Mouse (Mus musculus): ENCODE measurements around the gene Fndc4. TPM values are rescaled to one million over a fixed set of nuclear protein-coding genes. Genes with fewer than 3 reads are reported as not detected.

Gene Fndc4
- polyA plus RNA-seq, 1 experiment from 2014 or later, result 68.6 TPM

DNA sequence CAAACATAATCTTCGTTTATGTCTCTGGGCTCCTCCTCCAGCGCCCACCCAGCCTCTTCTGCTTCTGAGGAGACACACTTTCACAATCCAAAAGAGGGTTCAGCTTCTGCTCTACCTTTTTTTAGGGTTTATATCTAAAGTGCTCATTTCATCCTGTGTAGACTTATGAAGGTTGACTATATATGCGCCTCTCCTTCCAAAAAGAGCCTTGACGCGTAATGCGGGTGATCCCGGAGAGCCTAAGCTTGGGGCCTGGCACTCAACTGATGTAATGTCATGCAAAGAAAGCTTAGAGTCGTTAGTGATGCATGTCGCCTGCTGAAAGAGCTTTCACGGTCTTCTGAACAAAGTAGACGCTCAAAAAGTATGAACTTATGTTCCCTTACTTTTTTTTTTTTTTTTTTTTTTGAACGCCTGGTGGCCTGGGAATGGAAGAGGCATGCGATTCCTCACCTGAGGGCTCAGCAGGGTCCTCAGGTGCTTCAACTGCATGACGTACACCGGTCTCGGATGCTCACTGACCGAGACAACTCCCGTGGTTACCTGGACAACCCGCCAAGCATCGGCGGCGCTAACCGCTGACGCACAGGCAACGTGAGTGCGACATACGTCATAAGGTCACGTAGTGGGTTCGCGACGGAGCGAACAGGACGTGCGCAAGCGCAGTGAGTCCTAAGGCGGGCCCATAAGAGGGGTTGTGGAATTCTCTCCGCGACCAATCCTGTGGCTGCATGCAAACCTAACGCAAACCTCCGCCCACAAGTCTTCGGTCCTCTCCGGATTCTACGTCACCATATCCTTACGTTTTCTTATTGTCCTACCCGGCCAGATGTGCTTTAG is 5.1 kb downstream of the Fndc4 start, which contains the start of gene Ift172:
Ift172 (minus strand) TSS at position 596 of the 840 bp plus-strand sequence.
- Histone ChIP-seq H3K27ac (ENCODE audit: low read depth) (peak within 1 kb of the TSS; percentile 48), H3K4me3 (ENCODE audit: low read depth, low read length) (peak within 1 kb of the TSS; percentile 58), H3K27me3 (ENCODE audit: insufficient read depth, low read length) (no peaks in the 10 kb centered on the region), H3K4me1 (ENCODE audit: insufficient read depth) (peaks cover 5% of the 10 kb centered on the region), H3K9ac (peak within 1 kb of the TSS; percentile 56), H3K36me3 (ENCODE audit: insufficient read depth) (peaks cover 28% of the 10 kb centered on the region), H3K4me2 (peak within 1 kb of the TSS; percentile 67), H3K9me3 (ENCODE audit: low read depth, low read length) (no peaks in the 10 kb centered on the region)
- ATAC-seq (ENCODE audit: insufficient read depth), result peak; percentile 91
- peak; percentile 100 for DNase-seq
- WGBS, result 2% methylated on average over 45 of the region's 45 CpGs
- no peak for TF ChIP-seq CTCF (IDR thresholded peaks at IDR 0.05; ENCODE audit: low read depth)

DNA sequence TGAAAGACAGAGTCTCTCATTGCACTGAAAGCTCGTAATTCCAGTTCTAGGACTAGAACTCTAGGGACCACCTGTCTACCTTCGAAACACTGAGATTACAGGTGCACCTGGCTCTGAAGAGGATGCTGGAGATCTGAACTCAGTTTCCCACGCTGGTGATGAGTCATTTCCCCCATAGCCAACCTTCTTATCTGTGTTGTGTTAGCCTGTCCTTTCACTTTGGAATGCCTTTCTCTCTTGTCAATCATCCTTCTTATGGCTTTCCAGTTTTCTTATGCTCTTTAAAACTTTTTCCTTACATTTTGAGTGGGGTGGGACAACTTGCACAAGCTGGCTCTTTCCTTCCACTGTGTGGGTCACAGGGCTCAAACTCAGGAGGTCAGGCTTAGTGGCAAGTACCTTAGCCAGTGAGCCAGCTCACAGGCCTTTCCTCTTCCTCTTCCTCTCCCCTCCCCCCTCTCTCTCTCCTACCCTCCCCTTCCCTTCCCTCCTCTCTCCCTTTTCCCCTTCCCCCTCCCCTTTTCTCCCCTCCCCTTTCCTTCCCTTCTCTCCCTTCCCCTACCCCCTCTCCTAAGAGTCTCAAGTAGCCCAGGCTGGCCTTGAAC is 6.2 kb downstream of the Fndc4 start:
- no peak for TF ChIP-seq CTCF (IDR thresholded peaks at IDR 0.05; ENCODE audit: low read depth)
- Histone ChIP-seq H3K36me3 (ENCODE audit: insufficient read depth) (peaks cover 38% of the 10 kb centered on the region), H3K4me3 (ENCODE audit: low read depth, low read length) (peak overlapping the region; percentile 58; the same call in 1 of the 2 replicates), H3K4me2 (peak overlapping the region; percentile 67), H3K9ac (peak overlapping the region; percentile 56), H3K9me3 (ENCODE audit: low read depth, low read length) (no peaks in the 10 kb centered on the region), H3K27me3 (ENCODE audit: insufficient read depth, low read length) (no peaks in the 10 kb centered on the region), H3K27ac (ENCODE audit: low read depth) (no peak overlapping the region), H3K4me1 (ENCODE audit: insufficient read depth) (peaks cover 5% of the 10 kb centered on the region)
- DNase-seq (no peak), ATAC-seq (ENCODE audit: insufficient read depth) (no peak)
- 73% methylated on average over 3 of the region's 3 CpGs for WGBS

DNA sequence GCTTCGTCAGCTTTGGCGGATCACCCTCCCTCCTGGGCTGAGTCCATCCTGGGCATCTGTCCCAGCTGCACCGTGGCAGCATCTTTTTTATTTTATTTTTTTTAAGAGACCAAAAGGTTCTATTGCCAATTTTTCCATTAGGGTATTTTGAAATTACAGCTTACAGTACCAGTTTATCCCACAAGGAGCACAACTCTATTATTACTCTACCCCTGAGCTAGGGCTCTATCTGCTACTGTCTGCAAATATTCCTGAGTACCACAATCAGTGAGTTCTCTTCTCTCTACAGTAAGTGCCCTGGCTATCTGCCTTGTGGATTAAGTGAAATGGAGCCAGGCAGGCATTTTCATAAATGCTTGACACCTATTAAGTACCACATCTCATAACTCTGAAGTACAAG is 7.2 kb downstream of the Fndc4 start:
- DNase-seq, result no peak
- WGBS, result 68% methylated on average over 3 of the region's 3 CpGs
- H3K4me3 ChIP-seq (ENCODE audit: low read depth, low read length), result no peak overlapping the region
- no peaks in the 10 kb centered on the region for H3K27me3 ChIP-seq (ENCODE audit: insufficient read depth, low read length)
- H3K9ac ChIP-seq, result no peak overlapping the region
- TF ChIP-seq CTCF (IDR thresholded peaks at IDR 0.05; ENCODE audit: low read depth), result no peak
- peaks cover 46% of the 10 kb centered on the region for H3K36me3 ChIP-seq (ENCODE audit: insufficient read depth)
- H3K4me1 ChIP-seq (ENCODE audit: insufficient read depth), result peaks cover 5% of the 10 kb centered on the region
- no peak for ATAC-seq (ENCODE audit: insufficient read depth)
- no peaks in the 10 kb centered on the region for H3K9me3 ChIP-seq (ENCODE audit: low read depth, low read length)
- H3K4me2 ChIP-seq, result no peak overlapping the region
- H3K27ac ChIP-seq (ENCODE audit: low read depth), result no peak overlapping the region

DNA sequence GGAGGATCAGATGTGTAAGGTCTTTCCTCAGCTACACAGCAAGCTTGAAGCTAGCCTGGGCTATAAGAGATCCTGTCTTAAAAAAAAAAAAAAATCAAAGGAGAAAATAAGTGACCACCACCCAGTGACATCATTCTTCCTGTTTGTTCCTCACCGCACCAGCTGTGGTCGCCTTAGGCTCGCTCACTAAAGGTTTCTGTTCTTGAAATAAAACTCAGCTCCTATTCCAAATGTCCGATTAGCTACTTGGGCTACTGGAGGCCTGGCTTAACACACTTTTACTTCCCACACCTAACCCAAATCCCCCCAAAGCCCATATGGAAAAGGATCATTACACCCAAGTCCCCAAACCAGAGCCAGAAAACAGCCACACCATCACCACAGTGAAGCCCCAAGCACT is 7.7 kb downstream of the Fndc4 start:
- Histone ChIP-seq H3K4me1 (ENCODE audit: insufficient read depth) (peaks cover 5% of the 10 kb centered on the region), H3K36me3 (ENCODE audit: insufficient read depth) (peaks cover 46% of the 10 kb centered on the region), H3K9ac (no peak overlapping the region), H3K27ac (ENCODE audit: low read depth) (no peak overlapping the region), H3K4me2 (no peak overlapping the region), H3K4me3 (ENCODE audit: low read depth, low read length) (no peak overlapping the region), H3K9me3 (ENCODE audit: low read depth, low read length) (no peaks in the 10 kb centered on the region), H3K27me3 (ENCODE audit: insufficient read depth, low read length) (no peaks in the 10 kb centered on the region)
- no peak for TF ChIP-seq CTCF (IDR thresholded peaks at IDR 0.05; ENCODE audit: low read depth)
- WGBS, result 77% methylated on average over 4 of the region's 4 CpGs
- DNase-seq (peak; percentile 3), ATAC-seq (ENCODE audit: insufficient read depth) (no peak)

DNA sequence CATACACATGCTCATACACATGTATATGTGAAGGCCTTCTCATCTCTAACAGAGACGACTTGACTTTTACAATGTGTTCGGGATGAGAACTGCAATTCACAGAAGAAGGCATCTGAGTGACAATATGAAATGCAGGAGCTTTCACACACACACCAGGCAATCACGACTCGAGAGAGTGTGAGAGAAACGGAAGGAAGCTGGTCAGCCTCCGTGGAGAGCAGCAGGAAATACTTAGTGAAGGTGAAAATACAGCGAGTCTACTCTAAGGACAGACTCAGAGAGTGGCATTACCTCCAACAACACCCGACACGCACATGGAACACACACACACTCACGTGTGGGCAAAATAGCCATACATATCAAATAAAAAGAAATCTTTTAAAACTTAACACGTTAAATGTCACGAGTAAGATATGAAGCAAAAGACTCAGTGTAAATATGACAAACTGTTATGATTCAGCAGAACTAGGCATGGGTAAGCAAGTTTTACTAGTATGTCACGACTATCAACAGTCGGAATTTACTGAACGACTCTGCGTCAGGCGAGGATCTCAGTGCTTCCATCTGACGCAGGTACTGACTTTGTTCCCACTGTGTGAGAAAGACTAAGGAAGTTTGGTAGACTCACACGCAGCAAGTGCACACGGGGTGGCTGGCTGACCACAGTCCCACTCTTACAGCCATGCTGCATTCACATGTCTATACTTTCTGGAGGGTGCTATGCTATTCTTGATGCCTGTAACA is 16.5 kb downstream of the Fndc4 start:
- Histone ChIP-seq H3K36me3 (ENCODE audit: insufficient read depth) (peaks cover 77% of the 10 kb centered on the region), H3K4me1 (ENCODE audit: insufficient read depth) (no peaks in the 10 kb centered on the region), H3K4me3 (ENCODE audit: low read depth, low read length) (no peak overlapping the region), H3K9me3 (ENCODE audit: low read depth, low read length) (no peaks in the 10 kb centered on the region), H3K27ac (ENCODE audit: low read depth) (no peak overlapping the region), H3K9ac (no peak overlapping the region), H3K27me3 (ENCODE audit: insufficient read depth, low read length) (no peaks in the 10 kb centered on the region), H3K4me2 (no peak overlapping the region)
- no peak for ATAC-seq (ENCODE audit: insufficient read depth)
- no peak for DNase-seq
- no peak for TF ChIP-seq CTCF (IDR thresholded peaks at IDR 0.05; ENCODE audit: low read depth)
- 82% methylated on average over 20 of the region's 20 CpGs for WGBS

DNA sequence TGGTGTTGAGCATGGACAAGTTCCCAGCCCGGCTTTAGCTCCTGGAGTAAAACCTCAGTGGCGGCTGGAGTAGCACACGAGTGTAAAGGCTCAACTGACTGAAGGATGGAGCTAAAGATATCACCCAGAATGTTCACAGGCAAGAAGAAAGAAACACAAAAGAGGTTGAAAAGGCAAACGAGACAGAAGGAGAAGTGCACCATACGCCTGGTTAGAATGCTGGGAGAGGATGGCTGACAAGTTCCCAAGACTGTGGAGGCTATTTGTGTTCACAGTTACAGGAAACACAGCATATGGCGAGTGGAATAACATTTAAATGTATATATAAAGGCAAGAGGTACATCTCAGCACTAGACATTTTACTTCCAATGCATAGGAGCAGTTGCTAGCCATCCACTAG is 22.9 kb downstream of the Fndc4 start:
- no peak overlapping the region for H3K27ac ChIP-seq (ENCODE audit: low read depth)
- no peaks in the 10 kb centered on the region for H3K4me1 ChIP-seq (ENCODE audit: insufficient read depth)
- no peak overlapping the region for H3K4me2 ChIP-seq
- DNase-seq (no peak), ATAC-seq (ENCODE audit: insufficient read depth) (no peak)
- WGBS, result 85% methylated on average over 6 of the region's 6 CpGs
- no peaks in the 10 kb centered on the region for H3K9me3 ChIP-seq (ENCODE audit: low read depth, low read length)
- no peak for TF ChIP-seq CTCF (IDR thresholded peaks at IDR 0.05; ENCODE audit: low read depth)
- no peaks in the 10 kb centered on the region for H3K27me3 ChIP-seq (ENCODE audit: insufficient read depth, low read length)
- H3K36me3 ChIP-seq (ENCODE audit: insufficient read depth), result peaks cover 58% of the 10 kb centered on the region
- no peak overlapping the region for H3K9ac ChIP-seq
- no peak overlapping the region for H3K4me3 ChIP-seq (ENCODE audit: low read depth, low read length)

DNA sequence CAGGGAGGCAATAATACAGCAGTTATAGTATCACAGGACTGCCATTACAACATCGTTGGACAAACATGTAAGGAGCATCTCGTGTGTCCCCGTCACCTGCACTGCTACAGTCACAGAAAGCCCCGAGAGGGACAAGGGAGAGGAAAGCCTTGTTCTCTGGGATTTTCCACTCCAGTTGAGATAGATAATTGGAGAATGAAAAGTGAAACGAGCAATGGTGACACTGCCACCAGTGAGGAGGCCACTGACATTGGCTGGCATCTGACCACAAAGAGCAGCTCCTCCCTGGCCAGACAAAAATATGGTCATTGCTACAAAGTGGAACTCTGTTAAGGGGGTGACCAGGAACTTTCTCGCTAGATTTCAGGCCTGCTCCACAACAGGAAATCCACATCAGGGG is 28.2 kb downstream of the Fndc4 start:
- H3K4me3 ChIP-seq (ENCODE audit: low read depth, low read length), result no peak overlapping the region
- no peak for ATAC-seq (ENCODE audit: insufficient read depth)
- H3K27me3 ChIP-seq (ENCODE audit: insufficient read depth, low read length), result no peaks in the 10 kb centered on the region
- H3K27ac ChIP-seq (ENCODE audit: low read depth), result no peak overlapping the region
- H3K4me1 ChIP-seq (ENCODE audit: insufficient read depth), result no peaks in the 10 kb centered on the region
- WGBS, result 80% methylated on average over 6 of the region's 6 CpGs
- H3K9ac ChIP-seq, result no peak overlapping the region
- DNase-seq, result no peak
- H3K4me2 ChIP-seq, result no peak overlapping the region
- H3K9me3 ChIP-seq (ENCODE audit: low read depth, low read length), result no peaks in the 10 kb centered on the region
- H3K36me3 ChIP-seq (ENCODE audit: insufficient read depth), result peaks cover 81% of the 10 kb centered on the region
- no peak for TF ChIP-seq CTCF (IDR thresholded peaks at IDR 0.05; ENCODE audit: low read depth)
